Mouse (Mus musculus) stomach, postnatal 0 days (tissue): ENCODE measurements around the gene Chrna9. TPM values are rescaled to one million over a fixed set of nuclear protein-coding genes. Genes with fewer than 3 reads are reported as not detected.

ENCODE experiments used
- ATAC-seq: fragments of 200-750 bp; cut with Nextera tagmentation; 2 replicates; pipeline ENCODE4 v1.8.0; 2017; ENCODE audit not compliant: low FRiP score, low TSS enrichment
- DNase-seq: peaks from one replicate; pipeline ENCODE4 v3.0.0-alpha.2; 2016; ENCODE audit warnings: low spot score
- H3K27ac ChIP-seq: fragments of 300-500 bp; sonication (generic); replicated peaks from 2 replicates; pipeline ENCODE4 v1.5.1; 2014; ENCODE audit warnings: mild to moderate bottlenecking, control low read depth
- H3K27me3 ChIP-seq: fragments of 300-500 bp; sonication (generic); 2 replicates; pipeline ENCODE4 v1.6.1; 2014; ENCODE audit warnings: low read length; ENCODE audit not compliant: control insufficient read depth, insufficient read depth
- H3K36me3 ChIP-seq: fragments of 300-500 bp; sonication (generic); 2 replicates; pipeline ENCODE4 v1.6.1; 2014; ENCODE audit warnings: low read length, mixed read lengths; ENCODE audit not compliant: control insufficient read depth, insufficient read depth
- H3K4me1 ChIP-seq: fragments of 300-500 bp; sonication (generic); replicated peaks from 2 replicates; pipeline ENCODE4 v1.6.1; 2014; ENCODE audit warnings: antibody characterized with exemption; ENCODE audit not compliant: control insufficient read depth, insufficient read depth
- H3K4me2 ChIP-seq: fragments of 300-500 bp; sonication (generic); replicated peaks from 2 replicates; pipeline ENCODE4 v1.6.1; 2014; ENCODE audit warnings: low read depth, mild to moderate bottlenecking, control low read depth, moderate library complexity
- H3K4me3 ChIP-seq: fragments of 300-500 bp; sonication (generic); 2 replicates; pipeline ENCODE4 v1.5.1; 2014; ENCODE audit warnings: low read depth, low read length, control low read depth
- H3K9ac ChIP-seq: fragments of 300-500 bp; sonication (generic); 2 replicates; pipeline ENCODE4 v1.6.1; 2014; ENCODE audit warnings: mild to moderate bottlenecking, low read length, control low read depth, mixed read lengths
- H3K9me3 ChIP-seq: fragments of 300-500 bp; sonication (generic); 2 replicates; pipeline ENCODE4 v1.6.1; 2016; ENCODE audit warnings: low read length; ENCODE audit not compliant: control insufficient read depth
- CTCF ChIP-seq: IDR thresholded peaks from 2 replicates; pipeline ENCODE4 v1.5.1; 2016; ENCODE audit warnings: antibody characterized with exemption, low read depth, mild to moderate bottlenecking, moderate library complexity
- EP300 ChIP-seq: optimal IDR thresholded peaks from 2 replicates; pipeline ENCODE3; 2016; ENCODE audit warnings: antibody characterized with exemption
- WGBS: fragments of 180-500 bp; shearing (Covaris S2); extraction: QIAGEN DNeasy Blood & Tissue Kit; methylation state at CpG from one replicate; pipeline ENCODE4 v1.1.7; 2014; 5-methylcytosine and 5-hydroxymethylcytosine counted together
- polyA plus RNA-seq: library from polyadenylated mRNA; unstranded; fragments of >200 nt; fragmentation: Nextera tagmentation; extraction: Ambion mirVana; gene quantifications from 2 replicates; pipeline ENCODE4 v1.2.1, GENCODE M21; 2015

Chrna9 gene
- polyA plus RNA-seq, 1 experiment from 2014 or later: not detected

DNA sequence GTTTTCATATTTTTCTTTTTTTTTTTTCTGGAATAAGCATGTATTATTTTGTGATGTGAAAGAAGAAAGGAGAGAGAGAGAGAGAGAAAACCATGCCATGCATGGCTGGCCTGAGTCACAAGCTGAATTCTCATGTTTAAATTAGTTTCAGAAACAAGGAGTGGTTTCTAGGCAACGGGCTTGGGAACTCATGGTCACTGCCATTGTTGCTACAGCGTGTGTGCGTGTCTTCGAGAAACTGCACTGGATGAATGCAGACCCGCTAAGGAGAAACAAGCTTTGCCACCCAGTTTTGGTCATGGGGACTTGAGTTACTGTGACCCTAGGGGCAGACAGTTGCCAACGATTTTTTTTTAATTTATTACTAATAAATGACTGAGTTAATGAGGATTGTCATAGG is 15.5 kb downstream of the Chrna9 start:
- Histone ChIP-seq H3K4me1 (no peaks in the 10 kb centered on the region), H3K4me3 (no peak overlapping the region), H3K9me3 (no peaks in the 10 kb centered on the region), H3K4me2 (no peak overlapping the region), H3K9ac (no peak overlapping the region), H3K27ac (no peak overlapping the region), H3K27me3 (no peaks in the 10 kb centered on the region), H3K36me3 (no peaks in the 10 kb centered on the region)
- 35% methylated on average over 6 of the region's 6 CpGs for WGBS
- ATAC-seq (no peak), DNase-seq (no peak)
- TF ChIP-seq CTCF (no peak), EP300 (no peak)

DNA sequence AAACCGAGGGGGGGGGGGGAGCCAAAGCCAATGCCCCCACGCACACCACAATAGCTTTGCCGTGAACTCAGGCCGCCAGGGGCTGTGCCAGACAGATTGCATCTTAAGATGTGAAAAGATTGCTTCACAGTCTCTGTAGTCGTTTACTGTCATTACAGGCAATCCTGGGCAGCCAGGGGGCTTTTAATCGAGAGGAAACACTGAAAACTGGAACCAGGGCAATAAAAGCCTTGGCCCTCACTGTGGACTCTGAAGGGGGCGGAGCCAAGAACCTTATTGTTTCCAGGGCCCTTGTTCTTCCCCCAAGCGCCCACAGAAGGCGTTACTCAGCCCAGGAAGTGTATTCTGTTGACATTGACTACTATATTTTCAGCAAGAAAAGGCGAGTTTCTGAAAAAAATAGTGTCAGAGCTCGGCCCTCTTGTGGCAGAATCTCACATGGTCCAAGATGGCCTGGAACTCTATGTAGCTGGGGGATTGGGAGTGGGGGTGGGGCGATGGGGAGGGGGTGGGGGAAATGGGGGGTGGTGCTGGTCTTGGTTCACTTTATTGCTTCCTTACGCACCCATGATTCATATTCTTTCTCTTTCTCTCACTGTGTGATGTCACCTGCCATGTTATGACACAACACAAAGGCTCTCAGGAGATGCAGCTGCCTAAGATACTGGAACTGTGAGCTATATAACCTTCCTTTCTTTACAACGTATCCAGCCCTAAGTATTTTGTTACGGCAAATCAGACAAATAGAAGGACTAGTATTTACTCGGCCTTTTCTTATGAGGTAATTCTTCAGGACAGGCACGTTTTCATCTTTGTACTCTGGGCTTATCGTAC is 16.2 kb downstream of the Chrna9 start:
- Histone ChIP-seq H3K4me3 (no peak overlapping the region), H3K36me3 (no peaks in the 10 kb centered on the region), H3K9ac (no peak overlapping the region), H3K27ac (no peak overlapping the region), H3K4me1 (no peaks in the 10 kb centered on the region), H3K27me3 (no peaks in the 10 kb centered on the region), H3K4me2 (no peak overlapping the region), H3K9me3 (no peaks in the 10 kb centered on the region)
- TF ChIP-seq EP300 (no peak), CTCF (peak; percentile 15; the same call in 1 of the 2 replicates)
- 67% methylated on average over 18 of the region's 18 CpGs for WGBS
- DNase-seq (no peak), ATAC-seq (no peak)

DNA sequence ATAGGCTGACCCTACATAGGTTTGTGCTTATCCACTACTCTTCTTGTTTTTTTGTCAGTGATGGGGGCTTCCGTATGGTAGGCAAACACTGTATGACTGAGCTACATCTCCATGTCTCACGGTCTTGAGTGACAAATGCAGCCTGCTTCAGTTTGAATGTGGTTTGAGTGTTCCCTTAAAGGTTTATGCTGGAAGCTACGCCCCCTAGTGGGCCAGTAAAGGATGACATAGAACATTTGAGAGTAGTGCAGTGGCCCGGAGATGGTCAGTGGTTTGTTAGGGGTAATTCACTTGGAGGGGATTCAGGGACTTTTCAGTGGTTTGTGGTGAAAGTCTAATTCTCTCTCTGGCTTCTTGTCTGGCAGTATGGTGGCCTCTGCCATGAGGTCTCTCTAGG is 16.8 kb downstream of the Chrna9 start:
- Histone ChIP-seq H3K36me3 (no peaks in the 10 kb centered on the region), H3K27me3 (no peaks in the 10 kb centered on the region), H3K27ac (no peak overlapping the region), H3K9ac (no peak overlapping the region), H3K4me1 (no peaks in the 10 kb centered on the region), H3K4me3 (no peak overlapping the region), H3K9me3 (no peaks in the 10 kb centered on the region), H3K4me2 (no peak overlapping the region)
- WGBS: 76% methylated on average over 4 of the region's 4 CpGs
- TF ChIP-seq EP300 (no peak), CTCF (peak; percentile 60)
- ATAC-seq: no peak
- DNase-seq: no peak

DNA sequence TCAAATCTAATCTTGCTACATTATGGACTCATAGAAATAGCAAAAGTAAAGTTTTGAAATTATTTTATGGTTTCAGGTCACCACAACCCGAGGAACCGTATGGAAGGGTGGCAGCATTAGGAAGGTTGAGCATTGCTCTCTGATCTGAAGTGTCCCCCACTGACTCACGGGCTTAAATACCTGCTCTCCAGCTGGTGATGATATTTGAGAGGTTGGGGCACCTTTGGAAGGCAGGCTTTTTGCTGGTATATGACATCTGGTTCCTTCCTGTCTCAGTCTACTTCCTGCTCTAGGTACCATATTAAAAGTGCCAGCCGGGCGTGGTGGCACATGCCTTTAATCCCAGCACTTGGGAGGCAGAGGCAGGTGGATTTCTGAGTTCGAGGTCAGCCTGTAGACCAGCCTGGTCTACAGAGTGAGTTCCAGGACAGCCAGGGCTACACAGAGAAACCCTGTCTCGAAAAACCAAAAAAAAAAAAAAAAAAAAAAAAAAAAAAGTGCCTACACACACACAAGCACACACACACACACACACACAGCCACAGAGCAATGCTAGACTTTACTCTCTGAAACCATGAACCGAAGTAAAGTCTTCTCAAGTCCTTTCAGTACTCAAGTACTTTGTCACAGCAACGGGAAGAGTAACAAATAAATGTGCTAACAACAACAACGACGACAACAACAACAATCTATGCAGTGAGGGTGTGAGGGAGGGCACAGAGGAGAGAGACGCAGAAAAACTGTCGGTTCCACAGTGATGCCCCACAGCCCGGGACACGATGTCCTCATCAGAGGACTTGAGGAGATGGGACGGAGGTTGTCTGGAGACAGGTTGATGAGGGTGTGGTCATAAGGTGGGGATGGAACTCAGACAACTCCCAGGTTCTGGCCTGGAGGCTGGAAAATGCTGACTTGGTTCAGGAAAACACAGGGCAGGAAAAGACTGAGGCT is 19.7 kb downstream of the Chrna9 start:
- Histone ChIP-seq H3K36me3 (no peaks in the 10 kb centered on the region), H3K4me2 (no peak overlapping the region), H3K4me3 (no peak overlapping the region), H3K4me1 (no peaks in the 10 kb centered on the region), H3K9me3 (no peaks in the 10 kb centered on the region), H3K27me3 (no peaks in the 10 kb centered on the region), H3K27ac (no peak overlapping the region), H3K9ac (no peak overlapping the region)
- no peak for TF ChIP-seq EP300
- no peak for TF ChIP-seq CTCF
- ATAC-seq: no peak
- 94% methylated on average over 16 of the region's 16 CpGs for WGBS
- no peak for DNase-seq

DNA sequence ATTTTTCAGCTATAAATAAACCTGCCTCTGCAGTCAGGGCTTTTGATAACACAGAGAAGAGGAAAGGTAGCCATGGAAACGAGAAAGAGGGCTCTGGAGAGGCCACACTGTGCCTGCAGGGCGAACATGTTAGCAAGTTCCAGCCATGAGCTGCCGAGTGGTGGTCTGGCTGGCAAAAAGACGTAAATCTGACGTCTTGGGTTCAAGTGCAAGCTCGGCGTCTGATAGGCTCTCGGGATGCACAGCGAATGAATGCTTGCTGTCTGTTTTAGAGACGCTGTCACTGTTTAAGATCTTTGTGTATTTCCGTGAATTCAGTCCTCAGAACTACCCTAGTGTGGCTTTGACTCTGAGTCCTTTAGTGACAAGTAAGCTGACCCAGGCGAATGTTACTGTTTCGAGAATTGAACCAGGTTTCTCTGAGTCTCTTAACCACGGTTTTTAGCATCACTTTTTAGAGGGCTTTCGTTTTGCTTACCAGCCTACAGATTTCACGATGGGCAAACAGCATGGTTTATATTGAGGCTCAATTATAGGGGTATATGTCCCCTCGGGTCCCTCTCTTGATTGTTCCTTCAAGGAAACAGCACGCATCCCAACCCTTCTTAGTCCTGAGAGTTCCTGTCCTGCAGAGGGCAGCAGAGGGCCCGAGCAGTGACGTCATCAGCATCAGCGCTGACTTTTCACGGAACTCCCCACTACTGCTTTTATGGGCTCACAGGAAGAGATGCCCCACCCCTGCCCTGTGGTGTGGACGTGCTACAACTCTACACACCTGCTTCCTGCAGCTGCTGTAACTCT is 20.8 kb downstream of the Chrna9 start:
- peak overlapping the region; percentile 45; the same call in 1 of the 2 replicates for H3K9ac ChIP-seq
- H3K27ac ChIP-seq: no peak overlapping the region
- H3K36me3 ChIP-seq: no peaks in the 10 kb centered on the region
- peak overlapping the region; percentile 45 for H3K4me2 ChIP-seq
- H3K4me1 ChIP-seq: no peaks in the 10 kb centered on the region
- H3K4me3 ChIP-seq: peak overlapping the region; percentile 30; the same call in 1 of the 2 replicates
- 46% methylated on average over 23 of the region's 23 CpGs for WGBS
- H3K9me3 ChIP-seq: no peaks in the 10 kb centered on the region
- peak; percentile 91 for TF ChIP-seq CTCF
- TF ChIP-seq EP300: no peak
- ATAC-seq (peak; percentile 75), DNase-seq (peak; percentile 84)
- H3K27me3 ChIP-seq: no peaks in the 10 kb centered on the region
